Mouse (Mus musculus) MEL (cell line): ENCODE results near the gene Leo1. TPM values are rescaled to one million over a fixed set of nuclear protein-coding genes. Genes with fewer than 3 reads are reported as not detected.

ENCODE experiments used
- DNase-seq: peaks from one replicate; pipeline ENCODE4 v3.0.0; 2011; ENCODE audit warnings: low read depth, low spot score
- H3K27ac ChIP-seq: 2 replicates; pipeline ENCODE4 v1.5.1; 2012; ENCODE audit warnings: low read depth, mild to moderate bottlenecking, control low read depth, low read length, moderate library complexity; ENCODE audit not compliant: control insufficient read depth
- H3K27me3 ChIP-seq, 2 experiments: fragments of 150-350 bp in 1 of 2; sonication (generic) in 1 of 2; 2 replicates each; pipeline ENCODE4 v1.6.1; 2012; ENCODE audit warnings: low read length in 2 of 2, mild to moderate bottlenecking in 2 of 2, improper control_type of control experiment in 1 of 2, moderate library complexity in 1 of 2; ENCODE audit not compliant: insufficient read depth in 2 of 2, control insufficient read depth in 1 of 2
- H3K36me3 ChIP-seq, 2 experiments: 2 replicates each; pipeline ENCODE4 v1.6.1; 2012 to 2014; ENCODE audit warnings: low read length in 2 of 2, improper control_type of control experiment in 1 of 2, inconsistent platforms in 1 of 2, mild to moderate bottlenecking in 1 of 2; ENCODE audit not compliant: insufficient read depth in 2 of 2, control insufficient read depth in 1 of 2
- H3K4me1 ChIP-seq, 2 experiments: fragments of 150-350 bp in 1 of 2; sonication (generic) in 1 of 2; 2 replicates each; pipeline ENCODE4 v1.6.1; 2012; ENCODE audit warnings: low read length in 2 of 2, improper control_type of control experiment in 1 of 2, mild to moderate bottlenecking in 1 of 2; ENCODE audit not compliant: insufficient read depth in 2 of 2, control insufficient read depth in 1 of 2
- H3K4me3 ChIP-seq, 2 experiments: fragments of 150-350 bp in 1 of 2; sonication (generic) in 1 of 2; 2 replicates each; pipeline ENCODE4 v1.5.1; 2012; ENCODE audit warnings: low read depth in 2 of 2, low read length in 2 of 2, mild to moderate bottlenecking in 2 of 2, moderate library complexity in 2 of 2, control low read depth in 1 of 2, improper control_type of control experiment in 1 of 2; ENCODE audit not compliant: control insufficient read depth in 1 of 2, insufficient read depth in 1 of 2
- H3K79me2 ChIP-seq: 2 replicates; pipeline ENCODE4 v1.6.1; 2012; ENCODE audit warnings: mild to moderate bottlenecking, low read length, moderate library complexity; ENCODE audit not compliant: control insufficient read depth, poor library complexity, insufficient read depth
- H3K9ac ChIP-seq: 2 replicates; pipeline ENCODE4 v1.6.1; 2012; ENCODE audit warnings: low read depth, mild to moderate bottlenecking, control low read depth, low read length, moderate library complexity; ENCODE audit not compliant: control insufficient read depth, poor library complexity, severe bottlenecking
- H3K9me3 ChIP-seq: fragments of 150-350 bp; sonication (generic); replicated peaks from 2 replicates; pipeline ENCODE4 v1.6.1; 2012; ENCODE audit warnings: mild to moderate bottlenecking, low read length, improper control_type of control experiment, moderate library complexity; ENCODE audit not compliant: insufficient read depth
- CHD2 ChIP-seq: IDR thresholded peaks from 2 replicates; pipeline ENCODE4 v1.6.1; 2011; ENCODE audit warnings: low read length, improper control_type of control experiment
- CTCF ChIP-seq, 3 experiments: IDR thresholded peaks in 2 of 3; conservative IDR thresholded peaks in 1 of 3; 2 replicates each; pipeline ENCODE4 v1.5.1; 2011 to 2012; ENCODE audit warnings: low read length in 3 of 3, low read depth in 2 of 3, mild to moderate bottlenecking in 2 of 3, improper control_type of control experiment in 1 of 3, inconsistent platforms in 1 of 3, mixed read lengths in 1 of 3, moderate library complexity in 1 of 3; ENCODE audit not compliant: control insufficient read depth in 1 of 3, insufficient read depth in 1 of 3, poor library complexity in 1 of 3, severe bottlenecking in 1 of 3
- E2F4 ChIP-seq: IDR thresholded peaks from 2 replicates; pipeline ENCODE4 v1.6.1; 2011; ENCODE audit warnings: low read depth, low read length, improper control_type of control experiment, borderline replicate concordance
- ELF1 ChIP-seq: IDR thresholded peaks from 2 replicates; pipeline ENCODE4 v1.6.1; 2014; ENCODE audit warnings: low read depth, mild to moderate bottlenecking, inconsistent platforms, low read length, improper control_type of control experiment, moderate library complexity
- EP300 ChIP-seq, 2 experiments: IDR thresholded peaks; 2 replicates each; pipeline ENCODE4 v1.6.1; 2011; ENCODE audit warnings: improper control_type of control experiment in 2 of 2, low read length in 2 of 2, low read depth in 1 of 2, mild to moderate bottlenecking in 1 of 2
- ETS1 ChIP-seq: IDR thresholded peaks from 2 replicates; pipeline ENCODE4 v1.6.1; 2012; ENCODE audit warnings: low read depth, mild to moderate bottlenecking, inconsistent platforms, low read length, improper control_type of control experiment, moderate library complexity
- GABPA ChIP-seq: IDR thresholded peaks from 2 replicates; pipeline ENCODE4 v1.6.1; 2012; ENCODE audit warnings: low read depth, mild to moderate bottlenecking, inconsistent platforms, low read length, improper control_type of control experiment, moderate library complexity
- GATA1 ChIP-seq: IDR thresholded peaks from 2 replicates; pipeline ENCODE4 v1.6.1; 2011; ENCODE audit warnings: low read depth, low read length, improper control_type of control experiment
- KAT2A ChIP-seq: conservative IDR thresholded peaks from 2 replicates; pipeline ENCODE4 v1.6.1; 2012; ENCODE audit warnings: low read depth, low read length, improper control_type of control experiment, inconsistent platforms
- MEF2A ChIP-seq: IDR thresholded peaks from 2 replicates; pipeline ENCODE4 v1.6.1; 2014; ENCODE audit warnings: low read depth, mild to moderate bottlenecking, inconsistent platforms, low read length, improper control_type of control experiment; ENCODE audit not compliant: poor library complexity, insufficient replicate concordance, severe bottlenecking; ENCODE audit errors: extremely low read depth
- MYC ChIP-seq: IDR thresholded peaks from 2 replicates; pipeline ENCODE4 v1.6.1; 2011; ENCODE audit warnings: low read depth, mild to moderate bottlenecking, low read length, improper control_type of control experiment, moderate library complexity
- NRF1 ChIP-seq: IDR thresholded peaks from 2 replicates; pipeline ENCODE4 v1.6.1; 2014; ENCODE audit warnings: low read depth, mild to moderate bottlenecking, inconsistent platforms, low read length, improper control_type of control experiment, moderate library complexity; ENCODE audit not compliant: poor library complexity, insufficient read depth, severe bottlenecking
- RAD21 ChIP-seq: IDR thresholded peaks from 2 replicates; pipeline ENCODE4 v1.6.1; 2011; ENCODE audit warnings: mild to moderate bottlenecking, low read depth, low read length, improper control_type of control experiment
- SIN3A ChIP-seq: IDR thresholded peaks from 2 replicates; pipeline ENCODE4 v1.6.1; 2012; ENCODE audit warnings: low read length, improper control_type of control experiment, inconsistent platforms
- SMC3 ChIP-seq: IDR thresholded peaks from 2 replicates; pipeline ENCODE4 v1.6.1; 2011; ENCODE audit warnings: low read depth, low read length, improper control_type of control experiment
- UBTF ChIP-seq: IDR thresholded peaks from 2 replicates; pipeline ENCODE4 v1.6.1; 2012; ENCODE audit warnings: low read depth, mild to moderate bottlenecking, inconsistent platforms, low read length, improper control_type of control experiment, moderate library complexity, borderline replicate concordance; ENCODE audit not compliant: insufficient read depth
- USF1 ChIP-seq: IDR thresholded peaks from 2 replicates; pipeline ENCODE4 v1.6.1; 2014; ENCODE audit warnings: low read depth, mild to moderate bottlenecking, inconsistent platforms, low read length, improper control_type of control experiment, moderate library complexity
- USF2 ChIP-seq, 2 experiments: IDR thresholded peaks; 2 replicates each; pipeline ENCODE4 v1.6.1; 2011 to 2012; ENCODE audit warnings: improper control_type of control experiment in 2 of 2, low read length in 2 of 2, borderline replicate concordance in 1 of 2, inconsistent platforms in 1 of 2, low read depth in 1 of 2, mild to moderate bottlenecking in 1 of 2; ENCODE audit not compliant: insufficient read depth in 1 of 2
- ZKSCAN1 ChIP-seq: IDR thresholded peaks from 2 replicates; pipeline ENCODE4 v1.6.1; 2012; ENCODE audit warnings: low read depth, mild to moderate bottlenecking, inconsistent platforms, low read length, improper control_type of control experiment, moderate library complexity
- ZNF384 ChIP-seq: IDR thresholded peaks from 2 replicates; pipeline ENCODE4 v1.6.1; 2012; ENCODE audit warnings: low read depth, mild to moderate bottlenecking, inconsistent platforms, low read length, improper control_type of control experiment
- polyA plus RNA-seq, 2 experiments: library from polyadenylated mRNA; stranded (reverse) in 1 of 2; unstranded in 1 of 2; fragments of >175 nt in 1 of 2; fragments of >200 nt in 1 of 2; gene quantifications; 2 replicates each; pipeline versions ENCODE4 v1.2.1 to v1.2.4; 2012; ENCODE audit warnings: low replicate concordance in 2 of 2, low read depth in 1 of 2; ENCODE audit not compliant: insufficient read length in 2 of 2, insufficient read depth in 1 of 2, missing spikeins in 1 of 2
- total RNA-seq: library from RNA; depleted of rRNA; stranded (reverse); fragments of 300-350 nt; gene quantifications from 2 replicates; pipeline ENCODE4 v1.2.3, GENCODE M21; 2012

Gene Leo1
- total and polyA plus RNA-seq, 3 experiments, result 42.6 to 49.0 TPM; not detected in 1

- Histone ChIP-seq H3K4me3 (no peak overlapping the region), H3K27me3 (no peaks in the 10 kb centered on the region), H3K9me3 (no peaks in the 10 kb centered on the region), H3K4me1 (no peaks in the 10 kb centered on the region), H3K36me3 (peaks cover 2 to 4% of the 10 kb centered on the region in 2 experiments; a peak in 3 of 4 replicates), H3K79me2 (peaks cover 5% of the 10 kb centered on the region), H3K9ac (no peak overlapping the region)
- TF ChIP-seq ZNF384 (no peak), GABPA (no peak), E2F4 (no peak), MEF2A (no peak), EP300 (IDR thresholded peaks at IDR 0.05; ENCODE audit: low read depth in 1 of 2, low read length in 2 of 2) (no peak), SIN3A (no peak), ETS1 (no peak), NRF1 (no peak), GATA1 (no peak), SMC3 (no peak), UBTF (no peak), CHD2 (no peak), USF2 (IDR thresholded peaks at IDR 0.05; ENCODE audit: borderline replicate concordance in 1 of 2, insufficient read depth in 1 of 2, low read depth in 1 of 2, low read length in 2 of 2) (no peak), CTCF (IDR thresholded peaks at IDR 0.05 in 2 of 3, conservative IDR thresholded peaks at IDR 0.05 in 1 of 3; ENCODE audit: control insufficient read depth in 1 of 3, insufficient read depth in 1 of 3, low read depth in 2 of 3, low read length in 3 of 3, poor library complexity in 1 of 3, severe bottlenecking in 1 of 3) (no peak), MYC (no peak), ZKSCAN1 (no peak), RAD21 (no peak), KAT2A (no peak)
- TF ChIP-seq, all 39 proteins: peak for 0
- no peak for DNase-seq
- no peak overlapping the region for H3K27ac ChIP-seq
These were observed 6.7 kb downstream of the Leo1 start for GRCm38 (mm10) chr9:75448021-75448420.

GRCm38 (mm10) chr9:75453994-75454393 lies 12.7 kb downstream of the Leo1 start:
- no peaks in the 10 kb centered on the region for H3K4me1 ChIP-seq
- H3K27me3 ChIP-seq, result no peaks in the 10 kb centered on the region
- no peak for DNase-seq
- no peaks in the 10 kb centered on the region for H3K9me3 ChIP-seq
- TF ChIP-seq ELF1 (no peak), USF1 (no peak), ZKSCAN1 (no peak), E2F4 (no peak), SMC3 (no peak)
- H3K27ac ChIP-seq, result no peak overlapping the region
- peaks cover 0 to 9% of the 10 kb centered on the region in 2 experiments; a peak in 2 of 4 replicates for H3K36me3 ChIP-seq
- H3K4me3 ChIP-seq, result no peak overlapping the region
- no peak overlapping the region for H3K9ac ChIP-seq
- H3K79me2 ChIP-seq, result no peaks in the 10 kb centered on the region
